Mouse (Mus musculus) limb, embryonic 14.5 days (tissue): ENCODE measurements around the gene Ptpn3. TPM values are rescaled to one million over a fixed set of nuclear protein-coding genes. Genes with fewer than 3 reads are reported as not detected.
"Not testable (repeated sequence)": the region's sequence is repeated elsewhere in the genome, so short reads cannot be mapped to it uniquely, and the experiment has no call there.

Source experiments
- ATAC-seq: fragments of 200-750 bp; cut with Nextera tagmentation; 2 replicates; pipeline ENCODE4 v1.8.0; 2017; ENCODE audit warnings: low read depth, moderate number of reproducible peaks, moderate TSS enrichment; ENCODE audit not compliant: low FRiP score
- DNase-seq: peaks from one replicate; pipeline ENCODE4 v3.0.0-alpha.2; 2015; ENCODE audit warnings: low spot score
- H3K27ac ChIP-seq: fragments of 300-500 bp; sonication (generic); replicated peaks from 2 replicates; pipeline ENCODE4 v1.5.1; 2014; ENCODE audit warnings: low read depth, mild to moderate bottlenecking, low read length, moderate library complexity, mixed read lengths
- H3K27me3 ChIP-seq: fragments of 300-500 bp; sonication (generic); 2 replicates; pipeline ENCODE4 v1.6.1; 2014; ENCODE audit warnings: low read length, mixed read lengths; ENCODE audit not compliant: control insufficient read depth, insufficient read depth
- H3K36me3 ChIP-seq: fragments of 300-500 bp; sonication (generic); 2 replicates; pipeline ENCODE4 v1.6.1; 2014; ENCODE audit warnings: mild to moderate bottlenecking, low read length, moderate library complexity, mixed read lengths; ENCODE audit not compliant: control insufficient read depth, insufficient read depth
- H3K4me1 ChIP-seq: fragments of 300-500 bp; sonication (generic); 2 replicates; pipeline ENCODE4 v1.6.1; 2014; ENCODE audit warnings: antibody characterized with exemption, low read length, mixed read lengths; ENCODE audit not compliant: control insufficient read depth, insufficient read depth
- H3K4me2 ChIP-seq: fragments of 300-500 bp; sonication (generic); replicated peaks from 2 replicates; pipeline ENCODE4 v1.6.1; 2014; ENCODE audit warnings: low read depth, mild to moderate bottlenecking, low read length, moderate library complexity; ENCODE audit not compliant: severe bottlenecking
- H3K4me3 ChIP-seq: fragments of 300-500 bp; sonication (generic); replicated peaks from 2 replicates; pipeline ENCODE4 v1.5.1; 2014; ENCODE audit warnings: low read length
- H3K9ac ChIP-seq: fragments of 300-500 bp; sonication (generic); 2 replicates; pipeline ENCODE4 v1.6.1; 2014; ENCODE audit warnings: mild to moderate bottlenecking, low read depth, low read length, moderate library complexity; ENCODE audit not compliant: severe bottlenecking
- H3K9me3 ChIP-seq: fragments of 300-500 bp; sonication (generic); 2 replicates; pipeline ENCODE4 v1.6.1; 2016; ENCODE audit warnings: low read length; ENCODE audit not compliant: control insufficient read depth
- POLR2A ChIP-seq: fragments of 200-500 bp; IDR thresholded peaks from 2 replicates; pipeline ENCODE4 v1.8.0; 2012; ENCODE audit warnings: inconsistent platforms, mild to moderate bottlenecking, moderate library complexity, borderline replicate concordance; ENCODE audit not compliant: insufficient read depth, insufficient read length; ENCODE audit errors: extremely low read depth
- WGBS: fragments of 180-500 bp; shearing (Covaris S2); extraction: QIAGEN DNeasy Blood & Tissue Kit; methylation state at CpG from one replicate; pipeline ENCODE4 v1.1.7; 2014; 5-methylcytosine and 5-hydroxymethylcytosine counted together
- polyA plus RNA-seq, 2 experiments: library from polyadenylated mRNA; depleted of rRNA in 1 of 2; stranded (reverse) in 1 of 2; unstranded in 1 of 2; fragments of >200 nt; fragmentation: Nextera tagmentation in 1 of 2; extraction: Ambion mirVana in 1 of 2; gene quantifications; 2 replicates each; pipeline versions ENCODE4 v1.2.1 to v1.2.3; 2012 to 2014

Gene Ptpn3
- polyA plus RNA-seq, 2 experiments: 3.4 to 4.7 TPM

- WGBS: 85% methylated on average over 11 of the region's 11 CpGs
- TF ChIP-seq POLR2A: no peak
- no peak for DNase-seq
Observed at GRCm38 (mm10) chr4:57204780-57205179, 96.9 kb downstream of the Ptpn3 start.

GRCm38 (mm10) chr4:57202660-57203361 is 98.8 kb downstream of the Ptpn3 start:
- H3K9ac ChIP-seq: no peak overlapping the region
- H3K4me2 ChIP-seq: no peak overlapping the region
- H3K4me1 ChIP-seq: no peaks in the 10 kb centered on the region
- no peak overlapping the region for H3K4me3 ChIP-seq
- 45% methylated on average over 10 of the region's 10 CpGs for WGBS
- H3K9me3 ChIP-seq: peaks cover 4% of the 10 kb centered on the region; the same call in 1 of the 2 replicates
- H3K27ac ChIP-seq: no peak overlapping the region
- H3K27me3 ChIP-seq: no peaks in the 10 kb centered on the region
- no peak for ATAC-seq
- H3K36me3 ChIP-seq: no peaks in the 10 kb centered on the region; the same call in 1 of the 2 replicates
- DNase-seq: no peak
- no peak for TF ChIP-seq POLR2A

More at GRCm38 (mm10) chr4:57204780-57205179, 96.9 kb downstream of the Ptpn3 start:
- Histone ChIP-seq H3K9me3 (no peaks in the 10 kb centered on the region), H3K4me2 (no peak overlapping the region), H3K36me3 (no peaks in the 10 kb centered on the region; the same call in 1 of the 2 replicates), H3K27ac (no peak overlapping the region), H3K27me3 (no peaks in the 10 kb centered on the region), H3K4me3 (no peak overlapping the region), H3K9ac (no peak overlapping the region), H3K4me1 (no peaks in the 10 kb centered on the region)
- ATAC-seq: no peak

GRCm38 (mm10) chr4:57202132-57202531 is 99.5 kb downstream of the Ptpn3 start:
- H3K27ac ChIP-seq: no peak overlapping the region
- WGBS: 30% methylated on average over 7 of the region's 7 CpGs
- DNase-seq: no peak

GRCm38 (mm10) chr4:57200661-57201060 is 101.0 kb downstream of the Ptpn3 start:
- H3K9me3 ChIP-seq: peaks cover 4% of the 10 kb centered on the region; the same call in 1 of the 2 replicates
- ATAC-seq: no peak
- 90% methylated on average over 6 of the region's 6 CpGs for WGBS

More at GRCm38 (mm10) chr4:57202132-57202531, 99.5 kb downstream of the Ptpn3 start:
- no peak overlapping the region for H3K9ac ChIP-seq
- H3K9me3 ChIP-seq: peaks cover 4% of the 10 kb centered on the region; the same call in 1 of the 2 replicates
- no peaks in the 10 kb centered on the region; the same call in 1 of the 2 replicates for H3K36me3 ChIP-seq
- H3K4me2 ChIP-seq: no peak overlapping the region
- no peak for TF ChIP-seq POLR2A
- no peaks in the 10 kb centered on the region for H3K27me3 ChIP-seq
- H3K4me3 ChIP-seq: no peak overlapping the region
- H3K4me1 ChIP-seq: no peaks in the 10 kb centered on the region
- ATAC-seq: no peak

DNA sequence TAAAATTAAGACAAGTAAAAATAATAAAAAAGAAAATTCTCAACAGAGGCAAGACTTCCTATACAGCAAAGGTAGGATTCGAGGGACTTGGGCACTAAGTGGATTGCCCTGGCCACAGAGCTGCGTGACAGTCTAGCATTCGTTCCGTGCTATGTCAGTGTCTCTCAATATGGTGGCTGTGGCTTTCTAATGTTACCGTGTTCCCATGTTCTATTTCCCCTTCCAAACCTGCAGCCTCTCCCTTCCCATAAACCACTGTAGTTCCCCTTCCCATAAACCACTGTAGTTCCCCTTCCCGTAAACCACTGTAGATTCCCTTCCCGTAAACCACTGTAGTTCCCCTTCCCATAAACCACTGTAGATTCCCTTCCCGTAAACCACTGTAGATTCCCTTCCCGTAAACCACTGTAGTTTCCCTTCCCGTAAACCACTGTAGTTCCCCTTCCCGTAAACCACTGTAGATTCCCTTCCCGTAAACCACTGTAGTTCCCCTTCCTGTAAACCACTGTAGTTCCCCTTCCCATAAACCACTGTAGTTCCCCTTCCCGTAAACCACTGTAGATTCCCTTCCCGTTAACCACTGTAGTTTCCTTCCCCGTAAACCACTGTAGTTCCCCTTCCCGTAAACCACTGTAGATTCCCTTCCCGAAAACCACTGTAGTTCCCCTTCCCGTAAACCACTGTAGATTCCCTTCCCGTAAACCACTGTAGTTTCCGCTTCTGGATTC is 102.8 kb downstream of the Ptpn3 start:
- 91% methylated on average over 20 of the region's 20 CpGs for WGBS
- not testable (repeated sequence) for H3K4me1 ChIP-seq, H3K4me2 ChIP-seq, H3K4me3 ChIP-seq, H3K36me3 ChIP-seq, ATAC-seq, H3K27me3 ChIP-seq, H3K9me3 ChIP-seq, H3K9ac ChIP-seq, H3K27ac ChIP-seq, DNase-seq

More at GRCm38 (mm10) chr4:57200661-57201060, 101.0 kb downstream of the Ptpn3 start:
- Histone ChIP-seq H3K27ac (no peak overlapping the region), H3K36me3 (peaks cover 6% of the 10 kb centered on the region; the same call in 1 of the 2 replicates), H3K4me3 (no peak overlapping the region), H3K4me1 (no peaks in the 10 kb centered on the region), H3K4me2 (no peak overlapping the region), H3K9ac (no peak overlapping the region), H3K27me3 (no peaks in the 10 kb centered on the region)
- no peak for TF ChIP-seq POLR2A
- no peak for DNase-seq
